Mouse (Mus musculus): ENCODE results near the gene Cdk5r2. TPM values are rescaled to one million over a fixed set of nuclear protein-coding genes. Genes with fewer than 3 reads are reported as not detected.

Gene Cdk5r2
- polyA plus RNA-seq, 1 experiment from 2014 or later: 0.11 TPM

DNA sequence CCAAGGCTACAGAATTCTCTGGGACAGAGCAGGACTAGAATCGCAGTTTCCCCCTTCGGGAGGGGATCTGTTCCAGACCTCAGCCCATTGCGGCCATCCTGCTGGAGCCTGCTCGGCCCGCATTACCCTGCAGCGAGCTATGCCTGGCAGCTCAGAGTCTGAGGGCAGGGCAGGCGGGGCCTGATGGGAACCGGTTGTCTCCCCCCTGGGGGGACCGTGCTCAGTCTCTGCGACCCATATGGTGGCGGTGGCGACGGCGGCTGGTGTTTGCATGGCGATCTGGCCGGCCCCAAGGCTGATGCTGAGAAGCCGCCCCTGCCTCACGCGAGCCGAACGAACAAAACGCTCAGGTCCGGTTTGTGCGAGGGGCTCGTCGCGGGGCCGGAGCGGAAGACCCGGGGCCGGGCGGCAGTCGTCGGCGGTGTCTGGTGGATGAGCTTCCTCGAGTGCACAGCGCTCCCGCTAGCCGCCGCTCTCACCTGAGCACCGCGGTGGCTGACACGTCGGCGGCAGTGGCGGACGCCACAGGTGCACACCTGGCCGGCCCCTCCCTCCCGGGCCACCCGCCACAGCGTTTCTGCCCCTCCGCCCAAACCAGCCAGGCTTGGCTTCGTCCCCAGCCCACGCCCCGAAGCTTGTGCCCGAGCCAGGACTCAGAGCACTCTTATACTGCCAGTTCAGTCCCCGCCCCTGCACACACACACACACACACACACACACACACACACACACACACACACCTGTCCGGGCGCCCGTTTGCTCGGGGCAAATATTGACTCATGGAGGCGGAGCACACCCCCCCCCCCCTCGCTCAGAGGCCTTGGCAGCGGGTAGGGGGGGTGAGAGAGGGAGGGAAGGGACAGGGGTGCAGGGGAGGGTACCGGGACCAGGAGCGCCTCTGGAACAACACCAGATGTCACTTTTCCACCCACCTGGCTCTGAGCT is 45.9 kb downstream of the Cdk5r2 start:
- H3K9ac ChIP-seq: no peak overlapping the region; the same call in 1 of the 2 replicates
- H3K4me1 ChIP-seq: peaks cover 27% of the 10 kb centered on the region
- WGBS: under 1% methylated on average over 63 of the region's 66 CpGs
- no peak overlapping the region for H3K27ac ChIP-seq
- H3K27me3 ChIP-seq: peaks cover 100% of the 10 kb centered on the region
- peak overlapping the region; percentile 30 for H3K4me3 ChIP-seq
- ATAC-seq (ENCODE audit: low FRiP score, low read depth): no peak
- H3K9me3 ChIP-seq: no peaks in the 10 kb centered on the region
- H3K36me3 ChIP-seq: no peaks in the 10 kb centered on the region
- peak overlapping the region; percentile 65 for H3K4me2 ChIP-seq (replicated peaks)

DNA sequence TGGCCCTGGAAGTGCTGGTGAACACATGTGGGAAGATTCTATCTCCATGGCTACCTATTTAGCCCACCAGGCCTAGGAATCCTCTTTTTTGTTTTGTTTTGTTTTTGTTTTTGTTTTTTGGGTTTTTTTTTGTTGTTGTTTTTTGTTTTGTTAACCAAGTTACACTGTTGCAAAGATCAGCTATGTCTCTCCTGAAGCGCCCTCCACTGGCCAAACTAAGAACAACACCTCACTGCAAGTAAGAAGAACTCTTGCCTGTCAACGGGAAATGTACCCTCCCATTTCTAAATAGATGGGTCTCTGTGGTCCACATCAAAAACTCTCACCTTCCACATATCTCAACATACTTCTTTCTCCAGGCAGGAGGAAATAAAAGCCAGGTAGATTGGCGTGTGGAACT is 47.0 kb downstream of the Cdk5r2 start:
- peaks cover 99% of the 10 kb centered on the region for H3K27me3 ChIP-seq
- H3K4me3 ChIP-seq: no peak overlapping the region
- H3K36me3 ChIP-seq: no peaks in the 10 kb centered on the region
- H3K9me3 ChIP-seq: no peaks in the 10 kb centered on the region
- H3K27ac ChIP-seq: no peak overlapping the region
- H3K4me2 ChIP-seq (replicated peaks): no peak overlapping the region
- peaks cover 27% of the 10 kb centered on the region for H3K4me1 ChIP-seq
- H3K9ac ChIP-seq: no peak overlapping the region
- ATAC-seq (ENCODE audit: low FRiP score, low read depth): no peak
- WGBS: 10% methylated on average over 3 of the region's 3 CpGs

DNA sequence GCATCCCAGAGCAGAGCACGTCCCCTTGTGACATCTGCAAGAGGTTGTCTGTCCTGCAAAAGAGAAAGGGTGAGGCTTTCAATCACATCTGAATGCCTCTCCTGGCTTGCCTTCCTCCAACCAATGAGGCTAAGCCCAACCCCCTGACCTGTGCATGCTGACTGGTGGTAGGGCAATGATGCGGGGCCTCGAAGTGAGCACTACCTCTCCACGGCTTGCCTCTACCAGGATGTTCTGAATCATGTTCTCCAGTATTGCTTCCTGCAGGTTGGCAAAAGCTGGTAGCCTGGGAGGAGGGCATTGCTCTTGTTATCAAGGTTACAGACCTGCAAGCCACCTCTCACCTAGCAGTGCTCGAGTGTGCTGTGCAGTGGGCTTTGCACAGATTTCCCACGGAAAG is 47.5 kb downstream of the Cdk5r2 start:
- Histone ChIP-seq H3K27me3 (peaks cover 98% of the 10 kb centered on the region), H3K36me3 (no peaks in the 10 kb centered on the region), H3K9me3 (no peaks in the 10 kb centered on the region), H3K9ac (no peak overlapping the region), H3K4me2 (replicated peaks) (no peak overlapping the region), H3K4me1 (peaks cover 27% of the 10 kb centered on the region), H3K4me3 (no peak overlapping the region), H3K27ac (no peak overlapping the region)
- 22% methylated on average over 6 of the region's 6 CpGs for WGBS
- no peak for ATAC-seq (ENCODE audit: low FRiP score, low read depth)

MicroRNAs encoded within 50 kb of the gene (microRNA counts, 519-probe panel; counts per million panel counts)
- microRNA mmu-miR-375: 2,242 counts per million, percentile 31 among the panel's probes with 10 or more counts

Small RNA genes lying within 50 kb of the gene (microRNA-seq; reads per million reads assigned to microRNA genes)
- gene Mir375: 775 reads per million, percentile 73 among the genes with 10 or more reads in this experiment

Other genes starting within 250 kb of the Cdk5r2 start
- gene Ttll4, start 193.2 kb upstream of the Cdk5r2 start, polyA plus RNA-seq (2015; fragmentation: Nextera tagmentation; extraction: Ambion mirVana): 16.3 and 19.1 TPM in 2 replicates
- 12.7 and 14.1 TPM in 2 replicates for gene Cyp27a1, start 141.4 kb upstream of the Cdk5r2 start, polyA plus RNA-seq (2015; fragmentation: Nextera tagmentation; extraction: Ambion mirVana)
- gene Prkag3, start 105.7 kb upstream of the Cdk5r2 start, polyA plus RNA-seq (2015; fragmentation: Nextera tagmentation; extraction: Ambion mirVana): 1.9 and 2.1 TPM in 2 replicates
- gene Wnt6, start 83.0 kb upstream of the Cdk5r2 start, polyA plus RNA-seq (2015; fragmentation: Nextera tagmentation; extraction: Ambion mirVana): 39.7 and 51.8 TPM in 2 replicates
- 3.9 and 4.5 TPM in 2 replicates for gene Wnt10a, start 63.4 kb upstream of the Cdk5r2 start, polyA plus RNA-seq (2015; fragmentation: Nextera tagmentation; extraction: Ambion mirVana)
- 0.11 TPM in 1 of 2 replicates, not detected in the other for gene Fev, start 30.5 kb downstream of the Cdk5r2 start, polyA plus RNA-seq (2015; fragmentation: Nextera tagmentation; extraction: Ambion mirVana)
- gene Cryba2, start 38.2 kb downstream of the Cdk5r2 start, polyA plus RNA-seq (2015; fragmentation: Nextera tagmentation; extraction: Ambion mirVana): not detected in 2 replicates
- gene Cfap65, start 80.7 kb downstream of the Cdk5r2 start, polyA plus RNA-seq (2015; fragmentation: Nextera tagmentation; extraction: Ambion mirVana): not detected in 2 replicates
- 8.4 and 8.6 TPM in 2 replicates for gene Ihh, start 96.7 kb downstream of the Cdk5r2 start, polyA plus RNA-seq (2015; fragmentation: Nextera tagmentation; extraction: Ambion mirVana)

Data from limb, embryonic 13.5 days (tissue).